8 mouse cellular contexts compared by ENCODE assay signal in the genomic region with DNA sequence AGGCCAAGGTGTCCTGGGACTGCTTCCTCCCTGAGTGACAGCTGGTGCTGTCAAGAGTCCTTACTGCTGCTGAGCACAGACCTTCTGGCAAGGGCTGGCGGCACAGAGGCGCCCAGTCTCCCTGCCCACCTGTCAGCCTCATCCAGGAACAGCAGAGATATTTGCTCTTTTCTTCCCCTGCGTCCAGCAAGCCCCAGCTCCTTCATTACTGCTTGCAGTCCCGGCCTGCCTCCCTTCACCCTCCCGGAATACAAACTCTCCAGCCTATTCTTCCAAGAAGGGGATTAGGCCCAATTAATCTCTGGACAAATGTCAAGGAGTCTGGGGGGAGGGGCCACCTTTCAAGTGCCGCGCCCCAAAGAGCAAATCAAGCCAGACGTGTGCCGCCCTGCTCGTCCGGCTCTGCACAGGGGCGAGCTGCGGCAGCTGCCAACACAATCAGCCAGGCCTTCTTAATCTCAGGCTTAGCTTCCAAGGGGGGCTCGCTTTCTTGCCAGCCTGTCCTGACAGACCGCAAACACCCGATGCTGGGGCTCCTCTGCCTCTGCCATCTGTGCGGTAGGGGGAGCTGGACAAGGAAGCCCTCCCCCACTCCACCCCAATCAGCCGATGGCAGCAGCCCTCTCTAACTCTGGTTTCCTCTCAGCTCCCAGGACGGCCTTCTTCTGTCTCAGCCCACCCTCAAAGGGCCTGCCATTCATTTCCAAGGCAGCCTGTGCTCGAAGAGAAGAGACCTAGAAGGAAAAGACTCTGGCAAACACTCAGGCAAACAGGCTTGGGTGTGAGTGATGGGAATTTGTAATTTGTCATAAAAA.
DNase-seq lines count a peak whose midpoint lies in the region; ATAC-seq and TF ChIP-seq lines count a peak whose summit lies in the region.

No protein-coding gene starts in this region.

- intact Hi-C loops in gastrocnemius, adult 2 months (cut with DNase I): no loop called here

- no peak for TF ChIP-seq CTCF in gastrocnemius, adult 2 months (IDR thresholded peaks at IDR 0.05)

- H3K4me1 ChIP-seq in hindbrain, embryonic 16.5 days (ENCODE audit: control insufficient read depth, insufficient read depth, low read depth, low read length): peaks cover 7% of the 10 kb centered on the region
- H3K4me1 ChIP-seq in limb, embryonic 11.5 days (ENCODE audit: control insufficient read depth, insufficient read depth, low read length): peaks cover 10% of the 10 kb centered on the region
- peaks cover 43% of the 10 kb centered on the region for H3K4me1 ChIP-seq in midbrain, embryonic 10.5 days

- ATAC-seq in hindbrain, embryonic 16.5 days: peak; percentile 92
- ATAC-seq in limb, embryonic 11.5 days (ENCODE audit: insufficient number of reproducible peaks, low FRiP score, low TSS enrichment, low read depth): peak; percentile 83

- H3K4me2 ChIP-seq in hindbrain, embryonic 16.5 days (ENCODE audit: low read length): peak overlapping the region; percentile 43
- peak overlapping the region; percentile 50 for H3K4me2 ChIP-seq in limb, embryonic 11.5 days (ENCODE audit: low read depth, severe bottlenecking)

- 3% methylated on average over 20 of the region's 20 CpGs for WGBS in hindbrain, embryonic 16.5 days
- 1% methylated on average over 20 of the region's 20 CpGs for WGBS in limb, embryonic 11.5 days
- WGBS in midbrain, embryonic 10.5 days: under 1% methylated on average over 20 of the region's 20 CpGs

- H3K36me3 ChIP-seq in hindbrain, embryonic 16.5 days (ENCODE audit: control insufficient read depth, insufficient read depth, low read length): no peaks in the 10 kb centered on the region
- no peaks in the 10 kb centered on the region for H3K36me3 ChIP-seq in limb, embryonic 11.5 days (ENCODE audit: control insufficient read depth, insufficient read depth, low read length)
- no peaks in the 10 kb centered on the region for H3K36me3 ChIP-seq in midbrain, embryonic 10.5 days

- H3K9me3 ChIP-seq in hindbrain, embryonic 16.5 days (ENCODE audit: control insufficient read depth, low read length): no peaks in the 10 kb centered on the region
- no peaks in the 10 kb centered on the region for H3K9me3 ChIP-seq in limb, embryonic 11.5 days (ENCODE audit: control insufficient read depth, low read length)
- H3K9me3 ChIP-seq in midbrain, embryonic 10.5 days (replicated peaks): no peaks in the 10 kb centered on the region

- DNase-seq in gastrocnemius, adult 2 months: peak; percentile 37
- no peak for DNase-seq in gastrocnemius, adult 18-20 months (ENCODE audit: low spot score)
- peak; percentile 85 to 94 for DNase-seq in cerebellum, postnatal 10 days
- DNase-seq in forelimb bud, embryonic 11.5 days (ENCODE audit: low read depth, low spot score): peak; percentile 53
- peak; percentile 72 for DNase-seq in limb, embryonic 11.5 days (ENCODE audit: low spot score)
- DNase-seq in midbrain, embryonic 10.5 days (ENCODE audit: low spot score): peak; percentile 92
- peak; percentile 62 for DNase-seq in right cerebral cortex, postnatal 4 days

- peak overlapping the region; percentile 34; the same call in 1 of the 2 replicates for H3K9ac ChIP-seq in hindbrain, embryonic 16.5 days (ENCODE audit: low read depth, low read length)
- H3K9ac ChIP-seq in limb, embryonic 11.5 days (ENCODE audit: low read length): peak overlapping the region; percentile 41

- no peak overlapping the region for H3K27ac ChIP-seq in gastrocnemius, adult 2 months
- peak overlapping the region; percentile 68 for H3K27ac ChIP-seq in hindbrain, embryonic 16.5 days (ENCODE audit: low read depth, low read length)
- 0 out of 2 replicates have a peak overlapping the region, but pooled peaks have one; percentile 52 for H3K27ac ChIP-seq in limb, embryonic 11.5 days (replicated peaks; ENCODE audit: low read depth, low read length)
- H3K27ac ChIP-seq in midbrain, embryonic 10.5 days (replicated peaks): peak overlapping the region; percentile 70

- H3K4me3 ChIP-seq in gastrocnemius, adult 2 months: peak overlapping the region; percentile 3
- H3K4me3 ChIP-seq in hindbrain, embryonic 16.5 days (ENCODE audit: low read length): no peak overlapping the region
- H3K4me3 ChIP-seq in limb, embryonic 11.5 days (ENCODE audit: low read depth, low read length): peak overlapping the region; percentile 12; the same call in 1 of the 2 replicates
- H3K4me3 ChIP-seq in midbrain, embryonic 10.5 days: peak overlapping the region; percentile 23

- no peaks in the 10 kb centered on the region for H3K27me3 ChIP-seq in hindbrain, embryonic 16.5 days (replicated peaks; ENCODE audit: control insufficient read depth, insufficient read depth, low read length)
- H3K27me3 ChIP-seq in limb, embryonic 11.5 days (ENCODE audit: control insufficient read depth, insufficient read depth, low read length): no peaks in the 10 kb centered on the region
- peaks cover 96% of the 10 kb centered on the region for H3K27me3 ChIP-seq in midbrain, embryonic 10.5 days (ENCODE audit: low read depth, poor library complexity, severe bottlenecking)
